8 mouse cellular contexts compared by ENCODE assay signal in the genomic region with DNA sequence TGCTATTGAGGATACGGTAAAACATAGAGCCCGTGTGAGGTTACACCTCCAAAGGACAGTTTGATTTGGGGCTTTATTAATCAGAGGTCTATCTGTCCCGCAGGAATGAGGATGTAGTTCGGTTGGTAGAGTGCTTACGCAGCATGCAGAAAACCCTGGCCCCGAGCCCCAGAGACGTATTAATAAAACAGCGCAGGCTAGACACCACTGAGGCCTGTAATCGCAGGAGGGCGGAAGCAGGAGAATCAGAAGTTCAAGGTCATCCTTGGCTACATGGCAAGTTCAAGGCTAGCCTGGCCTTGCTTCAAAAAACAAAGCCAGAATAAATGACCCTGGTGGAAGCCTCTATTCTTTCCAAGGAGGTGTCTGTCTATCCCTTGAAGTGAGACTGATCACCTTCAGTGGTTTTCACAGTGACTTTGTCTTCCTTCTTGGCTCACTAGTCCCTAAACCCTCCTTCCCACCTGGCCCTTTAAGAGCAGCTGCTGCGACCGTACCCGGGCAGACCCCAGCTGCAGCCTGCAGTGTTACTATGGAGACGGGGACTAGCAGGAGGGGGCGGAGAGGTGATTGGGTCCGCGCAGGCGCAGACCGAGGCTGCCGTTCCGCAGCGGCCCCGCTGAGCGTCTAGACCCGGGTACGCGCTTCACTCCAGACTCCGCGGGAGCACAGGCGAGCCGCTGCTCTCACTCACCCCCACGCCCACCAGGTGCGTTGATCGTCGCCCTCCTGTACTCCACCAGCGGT. TPM values are rescaled to one million over a fixed set of nuclear protein-coding genes. Genes with fewer than 3 reads are reported as not detected.
A peak's percentile ranks its signal among the peaks of the same experiment; 100 is the strongest.
DNase-seq lines count a peak whose midpoint lies in the region; ATAC-seq and TF ChIP-seq lines count a peak whose summit lies in the region.

Gene Pnmal2, plus strand, starts transcription at position 622 of the 747 bp plus-strand sequence.

- no peak for TF ChIP-seq CTCF in forebrain, postnatal 0 days (IDR thresholded peaks at IDR 0.05; ENCODE audit: low read depth)

- WGBS in forebrain, postnatal 0 days: 11% methylated on average over 36 of the region's 36 CpGs
- 16% methylated on average over 33 of the region's 36 CpGs for WGBS in hindbrain, embryonic 11.5 days
- WGBS in lung, embryonic 16.5 days: 15% methylated on average over 36 of the region's 36 CpGs

- peak within 1 kb of the TSS; percentile 83 for H3K4me3 ChIP-seq in forebrain, postnatal 0 days (ENCODE audit: low read depth, low read length)
- peak within 1 kb of the TSS; percentile 67 for H3K4me3 ChIP-seq in hindbrain, embryonic 11.5 days (ENCODE audit: low read depth, low read length)
- peak within 1 kb of the TSS; percentile 65 for H3K4me3 ChIP-seq in lung, embryonic 16.5 days (ENCODE audit: low read length)

- H3K4me1 ChIP-seq in forebrain, postnatal 0 days (ENCODE audit: insufficient read depth): peaks cover 50% of the 10 kb centered on the region
- peaks cover 25% of the 10 kb centered on the region; the same call in 1 of the 2 replicates for H3K4me1 ChIP-seq in hindbrain, embryonic 11.5 days (replicated peaks; ENCODE audit: control insufficient read depth, insufficient read depth, low read length)
- H3K4me1 ChIP-seq in lung, embryonic 16.5 days (replicated peaks; ENCODE audit: control insufficient read depth, insufficient read depth, low read length): peaks cover 37% of the 10 kb centered on the region

- no peaks in the 10 kb centered on the region for H3K27me3 ChIP-seq in forebrain, postnatal 0 days (ENCODE audit: insufficient read depth, low read length)
- H3K27me3 ChIP-seq in hindbrain, embryonic 11.5 days (ENCODE audit: control insufficient read depth, insufficient read depth, low read length): peaks cover 44% of the 10 kb centered on the region
- H3K27me3 ChIP-seq in lung, embryonic 16.5 days (ENCODE audit: control insufficient read depth, insufficient read depth, low read depth, low read length): peaks cover 25% of the 10 kb centered on the region

- peak within 1 kb of the TSS; percentile 97 for H3K9ac ChIP-seq in forebrain, postnatal 0 days
- H3K9ac ChIP-seq in hindbrain, embryonic 11.5 days (ENCODE audit: low read depth, low read length): peak within 1 kb of the TSS; percentile 81
- peak within 1 kb of the TSS; percentile 76 for H3K9ac ChIP-seq in lung, embryonic 16.5 days (ENCODE audit: low read length)

- H3K36me3 ChIP-seq in forebrain, postnatal 0 days (ENCODE audit: insufficient read depth): no peaks in the 10 kb centered on the region
- H3K36me3 ChIP-seq in hindbrain, embryonic 11.5 days (ENCODE audit: control insufficient read depth, insufficient read depth, low read length): no peaks in the 10 kb centered on the region
- H3K36me3 ChIP-seq in lung, embryonic 16.5 days (ENCODE audit: control insufficient read depth, insufficient read depth, low read length): no peaks in the 10 kb centered on the region

- no peaks in the 10 kb centered on the region for H3K9me3 ChIP-seq in forebrain, postnatal 0 days (ENCODE audit: low read length)
- H3K9me3 ChIP-seq in hindbrain, embryonic 11.5 days (ENCODE audit: control insufficient read depth, low read length): no peaks in the 10 kb centered on the region
- no peaks in the 10 kb centered on the region for H3K9me3 ChIP-seq in lung, embryonic 16.5 days (ENCODE audit: control insufficient read depth, low read length)

- H3K4me2 ChIP-seq in forebrain, postnatal 0 days (ENCODE audit: low read depth): peak within 1 kb of the TSS; percentile 91
- peak within 1 kb of the TSS; percentile 87 for H3K4me2 ChIP-seq in hindbrain, embryonic 11.5 days (replicated peaks; ENCODE audit: low read depth, low read length)
- H3K4me2 ChIP-seq in lung, embryonic 16.5 days (ENCODE audit: low read depth, low read length): peak within 1 kb of the TSS; percentile 89

- ATAC-seq in forebrain, postnatal 0 days: peak; percentile 89
- ATAC-seq in hindbrain, embryonic 11.5 days (ENCODE audit: low FRiP score): peak; percentile 90
- ATAC-seq in lung, embryonic 16.5 days (ENCODE audit: low read depth): peak; percentile 90

- peak within 1 kb of the TSS; percentile 95 for H3K27ac ChIP-seq in forebrain, postnatal 0 days (ENCODE audit: low read depth, low read length)
- peak within 1 kb of the TSS; percentile 67 for H3K27ac ChIP-seq in hindbrain, embryonic 11.5 days (ENCODE audit: low read depth, low read length)
- no peak within 1 kb of the TSS for H3K27ac ChIP-seq in lung, embryonic 16.5 days (ENCODE audit: low read length)

- peak; percentile 95 for DNase-seq in ES-CJ7 (ENCODE audit: low read depth, low spot score)
- DNase-seq in cerebellum, adult 11-12 months: peak; percentile 95
- DNase-seq in forebrain, postnatal 0 days: peak; percentile 96
- peak; percentile 94 for DNase-seq in hindbrain, embryonic 11.5 days (ENCODE audit: low spot score)
- peak; percentile 88 to 94 for DNase-seq in layer of hippocampus, postnatal 14 days (ENCODE audit: low spot score in 2 of 2)
- DNase-seq in ovary, postnatal 14 days (ENCODE audit: low spot score): peak; percentile 74
- DNase-seq in thymus, postnatal 36 days: peak; percentile 89 to 96

RNA-seq across cellular contexts. Expression of gene Pnmal2, which starts in this region (rescaled TPM):
- 98.9 and 133 TPM in 2 replicates for total RNA-seq in forebrain, postnatal 0 days (2014; rRNA removed)
- 87.5 and 134 TPM in 2 replicates for polyA plus RNA-seq in forebrain, postnatal 0 days (2015; fragmentation: Nextera tagmentation; extraction: Ambion mirVana)
- 7.8 and 11.0 TPM in 2 replicates for polyA plus RNA-seq in hindbrain, embryonic 11.5 days (2014; fragmentation: Nextera tagmentation; extraction: Ambion mirVana)
- total RNA-seq in layer of hippocampus, postnatal 14 days (2021): 100 to 1,000 TPM; 240 to 246 TPM
- polyA plus RNA-seq in lung, embryonic 16.5 days (2015; fragmentation: Nextera tagmentation; extraction: Ambion mirVana): 5.1 and 5.5 TPM in 2 replicates
